ENCODE assay signal across 27 mouse cellular contexts in the genomic region with DNA sequence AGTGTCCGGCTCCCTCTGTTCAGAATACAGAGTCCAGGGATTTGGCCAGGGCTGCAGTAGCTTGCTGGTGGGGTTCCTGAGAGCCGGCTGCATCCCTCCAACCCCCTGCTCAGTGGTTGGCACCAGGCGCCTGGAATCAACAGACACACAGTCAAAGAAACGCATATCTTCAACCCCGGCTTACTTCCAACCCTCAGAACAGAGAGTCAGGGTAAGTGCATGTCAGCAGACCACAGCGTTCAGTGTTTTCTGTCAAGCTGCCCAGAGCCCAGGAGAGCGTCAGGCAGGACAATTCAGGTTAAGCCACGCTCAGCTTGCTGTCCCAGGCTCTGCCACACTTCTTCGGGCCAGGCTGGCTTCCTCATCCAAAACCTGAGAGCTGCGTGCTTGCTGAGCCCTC. TPM values are rescaled to one million over a fixed set of nuclear protein-coding genes. Genes with fewer than 3 reads are reported as not detected.
DNase-seq lines count a peak whose midpoint lies in the region; ATAC-seq and TF ChIP-seq lines count a peak whose summit lies in the region.
"Had no signal": no experiment of that assay in that cellular context is flagged by ENCODE, and none has a peak within 500 bp of the region (broad histone marks: within the 10 kb centered on the region; RNA-seq: fewer than 3 reads in every experiment).

No protein-coding gene starts in this region.

- no peak overlapping the region for H3K9ac ChIP-seq in heart, embryonic 12.5 days
- H3K9ac ChIP-seq in intestine, postnatal 0 days (ENCODE audit: low read depth, low read length), result no peak overlapping the region
- H3K9ac ChIP-seq: heart, embryonic 13.5 days; kidney, embryonic 15.5 days; limb, embryonic 15.5 days; liver, embryonic 15.5 days; lung, embryonic 15.5 days; midbrain, embryonic 15.5 days; neural tube, embryonic 12.5 days had no signal

- no peak for TF ChIP-seq CTCF in intestine, postnatal 0 days (IDR thresholded peaks at IDR 0.05; ENCODE audit: low read depth)

- peak; percentile 60 for ATAC-seq in cerebellum, adult (ENCODE audit: insufficient number of reproducible peaks, low FRiP score, low TSS enrichment)
- ATAC-seq in heart, embryonic 12.5 days (ENCODE audit: insufficient number of reproducible peaks, low FRiP score), result no peak
- no peak for ATAC-seq in intestine, postnatal 0 days
- ATAC-seq: forebrain, embryonic 16.5 days; midbrain, embryonic 15.5 days had no signal

- no peaks in the 10 kb centered on the region for H3K36me3 ChIP-seq in heart, embryonic 12.5 days
- H3K36me3 ChIP-seq in intestine, postnatal 0 days (ENCODE audit: control insufficient read depth, insufficient read depth), result no peaks in the 10 kb centered on the region
- H3K36me3 ChIP-seq: embryonic facial prominence, embryonic 10.5 days; heart, embryonic 13.5 days; kidney, embryonic 15.5 days; limb, embryonic 15.5 days; liver, embryonic 15.5 days; lung, embryonic 15.5 days; midbrain, embryonic 15.5 days; neural tube, embryonic 12.5 days had no signal

- no peak overlapping the region for H3K4me3 ChIP-seq in heart, embryonic 12.5 days
- H3K4me3 ChIP-seq in intestine, postnatal 0 days (ENCODE audit: low read depth, low read length), result no peak overlapping the region
- H3K4me3 ChIP-seq: embryonic facial prominence, embryonic 10.5 days; heart, embryonic 13.5 days; kidney, embryonic 15.5 days; limb, embryonic 15.5 days; liver, embryonic 15.5 days; lung, embryonic 15.5 days; midbrain, embryonic 15.5 days; neural tube, embryonic 12.5 days had no signal

- no peaks in the 10 kb centered on the region for H3K4me1 ChIP-seq in heart, embryonic 12.5 days (replicated peaks)
- H3K4me1 ChIP-seq in intestine, postnatal 0 days (replicated peaks; ENCODE audit: control insufficient read depth, insufficient read depth, low read length), result no peaks in the 10 kb centered on the region
- H3K4me1 ChIP-seq: heart, embryonic 13.5 days; kidney, embryonic 15.5 days; limb, embryonic 15.5 days; liver, embryonic 15.5 days; lung, embryonic 15.5 days; midbrain, embryonic 15.5 days; neural tube, embryonic 12.5 days had no signal

- H3K4me2 ChIP-seq in heart, embryonic 12.5 days, result no peak overlapping the region
- H3K4me2 ChIP-seq in intestine, postnatal 0 days (replicated peaks; ENCODE audit: low read depth), result no peak overlapping the region
- H3K4me2 ChIP-seq: heart, embryonic 13.5 days; kidney, embryonic 15.5 days; limb, embryonic 15.5 days; liver, embryonic 15.5 days; lung, embryonic 15.5 days; midbrain, embryonic 15.5 days; neural tube, embryonic 12.5 days had no signal

- DNase-seq in cerebellum, postnatal 4 days (ENCODE audit: low spot score in 2 of 2), result no peak
- DNase-seq in heart, postnatal 4 days, result peak; percentile 25
- peak; percentile 49 for DNase-seq in cerebellum, adult 8-10 months
- peak; percentile 57 to 60 for DNase-seq in cerebellum, postnatal 36 days
- DNase-seq in embryo, embryonic 9.5 days (ENCODE audit: extremely low spot score), result no peak
- DNase-seq: adrenal gland, postnatal 10 days; gastrocnemius, postnatal 25 days; kidney, adult 11 months; kidney, postnatal 36 days; lung, postnatal 4 days; retina, postnatal 1 day; right cerebral cortex, postnatal 25 days; spleen, adult 18-20 months had no signal

- no peak overlapping the region for H3K27ac ChIP-seq in heart, embryonic 12.5 days (ENCODE audit: poor library complexity, severe bottlenecking)
- no peak overlapping the region for H3K27ac ChIP-seq in intestine, postnatal 0 days (ENCODE audit: low read depth, low read length)
- H3K27ac ChIP-seq: embryonic facial prominence, embryonic 10.5 days; heart, embryonic 13.5 days; kidney, embryonic 15.5 days; limb, embryonic 15.5 days; liver, embryonic 15.5 days; lung, embryonic 15.5 days; midbrain, embryonic 15.5 days; neural tube, embryonic 12.5 days had no signal

- no peaks in the 10 kb centered on the region for H3K9me3 ChIP-seq in heart, embryonic 12.5 days (replicated peaks)
- H3K9me3 ChIP-seq in intestine, postnatal 0 days (ENCODE audit: control insufficient read depth), result no peaks in the 10 kb centered on the region
- H3K9me3 ChIP-seq: embryonic facial prominence, embryonic 10.5 days; heart, embryonic 13.5 days; kidney, embryonic 15.5 days; limb, embryonic 15.5 days; liver, embryonic 15.5 days; lung, embryonic 15.5 days; midbrain, embryonic 15.5 days; neural tube, embryonic 12.5 days had no signal

- H3K27me3 ChIP-seq in heart, embryonic 12.5 days (replicated peaks), result 0 out of 2 replicates have a peak, but pooled peaks cover 3% of the 10 kb centered on the region
- H3K27me3 ChIP-seq in intestine, postnatal 0 days (replicated peaks; ENCODE audit: control insufficient read depth, insufficient read depth, low read length), result no peaks in the 10 kb centered on the region
- H3K27me3 ChIP-seq: heart, embryonic 13.5 days; kidney, embryonic 15.5 days; limb, embryonic 15.5 days; liver, embryonic 15.5 days; midbrain, embryonic 15.5 days; neural tube, embryonic 12.5 days had no signal

- WGBS in heart, embryonic 12.5 days, result 40% methylated on average over 10 of the region's 10 CpGs
- 61% methylated on average over 10 of the region's 10 CpGs for WGBS in intestine, postnatal 0 days

RNA-seq across cellular contexts. Expression of a gene that starts 28.8 kb away (rescaled TPM):
- 10 to 100 TPM; 41.0 to 42.9 TPM for total RNA-seq in heart, postnatal 4 days (2021)
- polyA plus RNA-seq in heart, embryonic 12.5 days (2016; fragmentation: Nextera tagmentation; extraction: Ambion mirVana), result 9.2 and 9.9 TPM in 2 replicates
- 6.9 and 8.3 TPM in 2 replicates for polyA plus RNA-seq in intestine, postnatal 0 days (2015; fragmentation: Nextera tagmentation; extraction: Ambion mirVana)
- total RNA-seq: megakaryocyte-erythroid progenitor cell, adult 5-6 weeks had no signal

RNA-seq across cellular contexts. Expression of a gene that starts 48.0 kb away (rescaled TPM):
- total RNA-seq in heart, postnatal 4 days (2021), result under 1 TPM in 1 of 2 experiments, not detected in 1; 0.07 TPM
- polyA plus RNA-seq in heart, embryonic 12.5 days (2016; fragmentation: Nextera tagmentation; extraction: Ambion mirVana), result 0.27 and 0.31 TPM in 2 replicates
- polyA plus RNA-seq in intestine, postnatal 0 days (2015; fragmentation: Nextera tagmentation; extraction: Ambion mirVana), result 2.8 and 3.0 TPM in 2 replicates
- total RNA-seq: gastrocnemius, postnatal 25 days had no signal
- polyA plus RNA-seq: thymus, postnatal 0 days had no signal

Comparison
In these comparisons a context has a peak if more than half of its experiments do, and no peak if none do; other contexts are left out.
1. DNase-seq: peak in heart, postnatal 4 days (single experiment), cerebellum, adult 8-10 months (single experiment) and cerebellum, postnatal 36 days (2 of 2); none in cerebellum, postnatal 4 days (0 of 2) and embryo, embryonic 9.5 days (single experiment).